Mouse (Mus musculus) megakaryocyte-erythroid progenitor cell, adult 5-6 weeks (primary cell): ENCODE results near the gene Map2. TPM values are rescaled to one million over a fixed set of nuclear protein-coding genes. Genes with fewer than 3 reads are reported as not detected.

Experiments
- ATAC-seq: replicated peaks from 2 replicates; pipeline ENCODE4 v1.8.0; 2016; ENCODE audit warnings: mild to moderate bottlenecking, inconsistent platforms; ENCODE audit not compliant: severe bottlenecking, poor library complexity, low FRiP score, low TSS enrichment
- total RNA-seq, 2 experiments: library from RNA; stranded (forward) in 1 of 2; stranded (reverse) in 1 of 2; fragments of 200-1000, 215-1000 nt in 1 of 2; fragments of >200 nt in 1 of 2; fragmentation: Nextera tagmentation in 1 of 2; gene quantifications; 2 replicates each; pipeline ENCODE4 v1.2.3; 2014 to 2017

The Map2 gene
- total RNA-seq (2014; fragmentation: Nextera tagmentation) (1.9 TPM in 1 of 2 replicates, not detected in the other), total RNA-seq (2017) (not detected in 2 replicates)

- peak; percentile 83 for ATAC-seq
Observed at GRCm38 (mm10) chr1:66175041-66175665, at the start of gene Map2. Gene Map2 (plus strand): TSS chr1:66175273.

GRCm38 (mm10) chr1:66133014-66133413 lies 42.1 kb upstream of the Map2 start:
- ATAC-seq: no peak

GRCm38 (mm10) chr1:66135324-66135723 lies 39.7 kb upstream of the Map2 start:
- ATAC-seq: no peak

GRCm38 (mm10) chr1:66140686-66141085 lies 34.4 kb upstream of the Map2 start:
- ATAC-seq: no peak

GRCm38 (mm10) chr1:66145180-66145579 lies 29.9 kb upstream of the Map2 start:
- ATAC-seq: no peak

GRCm38 (mm10) chr1:66148825-66149514 lies 26.1 kb upstream of the Map2 start:
- ATAC-seq: no peak

GRCm38 (mm10) chr1:66150806-66151205 lies 24.3 kb upstream of the Map2 start:
- no peak for ATAC-seq

- ATAC-seq: no peak
Observed at GRCm38 (mm10) chr1:66157135-66157534, 17.9 kb upstream of the Map2 start.

- ATAC-seq: no peak
Observed at GRCm38 (mm10) chr1:66157589-66157988, 17.5 kb upstream of the Map2 start.

GRCm38 (mm10) chr1:66164648-66165047 lies 10.4 kb upstream of the Map2 start:
- ATAC-seq: no peak

- no peak for ATAC-seq
Observed at GRCm38 (mm10) chr1:66168722-66169121, 6.4 kb upstream of the Map2 start.

GRCm38 (mm10) chr1:66172127-66172526 lies 2.9 kb upstream of the Map2 start:
- ATAC-seq: no peak

- ATAC-seq: no peak
Observed at GRCm38 (mm10) chr1:66173630-66174029, 1.4 kb upstream of the Map2 start.

- ATAC-seq: no peak
Observed at GRCm38 (mm10) chr1:66176012-66176837, 1.2 kb downstream of the Map2 start.

GRCm38 (mm10) chr1:66176838-66177105 lies 1.7 kb downstream of the Map2 start:
- no peak for ATAC-seq

GRCm38 (mm10) chr1:66177489-66178170 lies 2.6 kb downstream of the Map2 start:
- no peak for ATAC-seq

GRCm38 (mm10) chr1:66187016-66187681 lies 12.1 kb downstream of the Map2 start:
- ATAC-seq: no peak

GRCm38 (mm10) chr1:66192401-66192800 lies 17.3 kb downstream of the Map2 start:
- ATAC-seq: no peak

- no peak for ATAC-seq
Observed at GRCm38 (mm10) chr1:66192891-66193290, 17.8 kb downstream of the Map2 start.
